8 mouse cellular contexts compared by ENCODE assay signal in the genomic region with DNA sequence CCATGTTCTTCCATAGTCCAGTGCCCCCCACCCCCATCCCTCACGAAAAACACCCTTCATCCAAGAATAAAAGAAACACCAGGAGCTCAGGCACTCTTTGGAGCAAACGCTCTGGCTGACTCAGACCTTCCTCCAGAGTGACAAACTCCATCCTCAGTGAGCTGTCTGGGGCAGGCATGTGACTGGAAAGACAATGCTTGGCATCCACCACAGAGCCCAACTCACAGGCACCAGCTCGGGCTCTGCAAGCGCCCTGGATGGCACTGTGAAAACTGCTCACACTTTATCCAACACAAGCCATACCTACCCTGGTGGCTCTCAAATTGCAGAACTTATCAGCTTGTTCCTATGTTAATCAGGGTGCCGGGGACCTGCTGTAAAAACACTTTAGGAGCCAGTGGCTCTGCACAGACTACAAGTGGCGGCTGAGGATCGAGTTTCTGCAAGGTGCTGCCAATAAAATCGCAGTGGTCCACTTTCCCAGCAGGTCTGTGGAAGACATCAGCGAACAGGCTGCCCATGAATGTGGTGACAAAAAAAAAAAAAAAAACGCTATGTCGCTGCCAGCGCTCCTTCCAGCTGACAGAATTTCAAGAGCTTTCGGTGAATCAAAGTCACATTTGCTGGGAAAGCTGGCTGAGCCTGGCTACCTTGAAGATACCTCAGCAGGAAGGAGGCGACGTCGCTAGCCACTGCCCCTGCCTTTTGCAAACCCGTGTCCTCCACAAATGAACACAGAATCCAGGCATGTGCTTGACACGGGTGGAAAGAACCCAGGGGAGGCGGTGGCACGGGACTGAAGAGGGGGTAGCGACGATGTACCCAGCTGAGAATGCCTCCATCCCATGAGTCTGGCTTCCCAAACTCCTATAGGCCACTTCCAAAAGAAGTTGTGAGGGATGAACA. TPM values are rescaled to one million over a fixed set of nuclear protein-coding genes. Genes with fewer than 3 reads are reported as not detected.
A peak's percentile ranks its signal among the peaks of the same experiment; 100 is the strongest.
DNase-seq lines count a peak whose midpoint lies in the region; ATAC-seq lines count a peak whose summit lies in the region.
"Had no signal": no experiment of that assay in that cellular context is flagged by ENCODE, and none has a peak within 500 bp of the region (broad histone marks: within the 10 kb centered on the region; RNA-seq: fewer than 3 reads in every experiment).

No protein-coding gene starts in this region.

- ATAC-seq in liver, embryonic 11.5 days (replicated peaks; ENCODE audit: low FRiP score): no peak
- ATAC-seq in liver, embryonic 12.5 days: no peak
- ATAC-seq in midbrain, embryonic 16.5 days: 0 out of 2 replicates have a peak, but pooled peaks have one; percentile 34

- no peak overlapping the region for H3K4me2 ChIP-seq in liver, embryonic 11.5 days
- H3K4me2 ChIP-seq in liver, embryonic 12.5 days: no peak overlapping the region
- H3K4me2 ChIP-seq in midbrain, embryonic 16.5 days (ENCODE audit: low read length): peak overlapping the region; percentile 0; the same call in 1 of the 2 replicates

- H3K27ac ChIP-seq in liver, embryonic 11.5 days (ENCODE audit: low read depth, low read length): no peak overlapping the region
- H3K27ac ChIP-seq in liver, embryonic 12.5 days: no peak overlapping the region
- peak overlapping the region; percentile 72 for H3K27ac ChIP-seq in forebrain, embryonic 10.5 days
- peak overlapping the region; percentile 92 for H3K27ac ChIP-seq in hindbrain, embryonic 10.5 days
- H3K27ac ChIP-seq in midbrain, embryonic 16.5 days (ENCODE audit: low read length): peak overlapping the region; percentile 71

- no peaks in the 10 kb centered on the region for H3K27me3 ChIP-seq in liver, embryonic 11.5 days (replicated peaks; ENCODE audit: control insufficient read depth, insufficient read depth, low read length)
- 0 out of 2 replicates have a peak, but pooled peaks cover 1% of the 10 kb centered on the region for H3K27me3 ChIP-seq in liver, embryonic 12.5 days (replicated peaks)
- H3K27me3 ChIP-seq in forebrain, embryonic 10.5 days (ENCODE audit: poor library complexity, severe bottlenecking): no peaks in the 10 kb centered on the region
- H3K27me3 ChIP-seq in hindbrain, embryonic 10.5 days (ENCODE audit: insufficient read depth, poor library complexity, severe bottlenecking): no peaks in the 10 kb centered on the region
- no peaks in the 10 kb centered on the region for H3K27me3 ChIP-seq in midbrain, embryonic 16.5 days (ENCODE audit: control insufficient read depth, insufficient read depth, low read depth, low read length)

- H3K4me1 ChIP-seq in liver, embryonic 11.5 days (replicated peaks; ENCODE audit: control insufficient read depth, insufficient read depth, low read length): peaks cover 30% of the 10 kb centered on the region
- peaks cover 71% of the 10 kb centered on the region for H3K4me1 ChIP-seq in liver, embryonic 12.5 days
- H3K4me1 ChIP-seq in forebrain, embryonic 10.5 days: peaks cover 95% of the 10 kb centered on the region
- H3K4me1 ChIP-seq in hindbrain, embryonic 10.5 days (replicated peaks): peaks cover 100% of the 10 kb centered on the region
- peaks cover 21% of the 10 kb centered on the region for H3K4me1 ChIP-seq in midbrain, embryonic 16.5 days (ENCODE audit: control insufficient read depth, insufficient read depth, low read length)

- H3K9me3 ChIP-seq in liver, embryonic 11.5 days (ENCODE audit: control insufficient read depth, low read length): no peaks in the 10 kb centered on the region
- no peaks in the 10 kb centered on the region for H3K9me3 ChIP-seq in liver, embryonic 12.5 days (replicated peaks)
- H3K9me3 ChIP-seq in forebrain, embryonic 10.5 days: no peaks in the 10 kb centered on the region
- no peaks in the 10 kb centered on the region for H3K9me3 ChIP-seq in hindbrain, embryonic 10.5 days
- H3K9me3 ChIP-seq in midbrain, embryonic 16.5 days (replicated peaks; ENCODE audit: control insufficient read depth, low read length, poor library complexity, severe bottlenecking): no peaks in the 10 kb centered on the region

- 0 out of 2 replicates have a peak overlapping the region, but pooled peaks have one; percentile 25 for H3K9ac ChIP-seq in liver, embryonic 11.5 days (ENCODE audit: low read depth, low read length)
- no peak overlapping the region for H3K9ac ChIP-seq in liver, embryonic 12.5 days
- H3K9ac ChIP-seq in midbrain, embryonic 16.5 days (ENCODE audit: low read depth, low read length): no peak overlapping the region; the same call in 1 of the 2 replicates

- H3K36me3 ChIP-seq in liver, embryonic 11.5 days (ENCODE audit: control insufficient read depth, insufficient read depth, low read length): no peaks in the 10 kb centered on the region
- H3K36me3 ChIP-seq in liver, embryonic 12.5 days: no peaks in the 10 kb centered on the region
- 0 out of 2 replicates have a peak, but pooled peaks cover 2% of the 10 kb centered on the region for H3K36me3 ChIP-seq in forebrain, embryonic 10.5 days (replicated peaks)
- H3K36me3 ChIP-seq in hindbrain, embryonic 10.5 days: peaks cover 10% of the 10 kb centered on the region; the same call in 1 of the 2 replicates
- H3K36me3 ChIP-seq in midbrain, embryonic 16.5 days (ENCODE audit: control insufficient read depth, insufficient read depth, low read length): no peaks in the 10 kb centered on the region

- WGBS in liver, embryonic 11.5 days: 60% methylated on average over 22 of the region's 22 CpGs
- 65% methylated on average over 22 of the region's 22 CpGs for WGBS in liver, embryonic 12.5 days (ENCODE audit: insufficient replicate concordance)
- 50% methylated on average over 22 of the region's 22 CpGs for WGBS in forebrain, embryonic 10.5 days
- 39% methylated on average over 22 of the region's 22 CpGs for WGBS in hindbrain, embryonic 10.5 days
- 20% methylated on average over 22 of the region's 22 CpGs for WGBS in midbrain, embryonic 16.5 days

- no peak overlapping the region for H3K4me3 ChIP-seq in liver, embryonic 11.5 days (ENCODE audit: low read depth, low read length)
- no peak overlapping the region for H3K4me3 ChIP-seq in liver, embryonic 12.5 days
- H3K4me3 ChIP-seq in forebrain, embryonic 10.5 days: no peak overlapping the region
- no peak overlapping the region for H3K4me3 ChIP-seq in hindbrain, embryonic 10.5 days
- no peak overlapping the region for H3K4me3 ChIP-seq in midbrain, embryonic 16.5 days (ENCODE audit: low read depth, low read length)

- no peak for DNase-seq in liver, embryonic 11.5 days (ENCODE audit: low spot score)
- no peak for DNase-seq in forebrain, embryonic 10.5 days (ENCODE audit: extremely low spot score, low spot score)
- DNase-seq in hindbrain, embryonic 10.5 days (ENCODE audit: low spot score): no peak
- no peak for DNase-seq in adrenal gland, postnatal 14 days
- no peak for DNase-seq in adrenal gland, postnatal 4 days (ENCODE audit: low spot score in 2 of 2)
- DNase-seq: lung, adult 2 months had no signal

RNA-seq across cellular contexts. Expression of gene Prex1, which starts 45.6 kb away (rescaled TPM):
- 16.1 and 16.5 TPM in 2 replicates for polyA plus RNA-seq in liver, embryonic 11.5 days (2014; fragmentation: Nextera tagmentation; extraction: Ambion mirVana)
- polyA plus RNA-seq in liver, embryonic 12.5 days (2016; fragmentation: Nextera tagmentation; extraction: Ambion mirVana): 16.4 and 17.5 TPM in 2 replicates
- polyA plus RNA-seq in forebrain, embryonic 10.5 days (2016; fragmentation: Nextera tagmentation; extraction: Ambion mirVana): 24.3 and 25.5 TPM in 2 replicates
- polyA plus RNA-seq in hindbrain, embryonic 10.5 days (2016; fragmentation: Nextera tagmentation; extraction: Ambion mirVana): 36.8 and 44.1 TPM in 2 replicates
- 19.3 and 22.0 TPM in 2 replicates for polyA plus RNA-seq in midbrain, embryonic 16.5 days (2015; fragmentation: Nextera tagmentation; extraction: Ambion mirVana)
- total RNA-seq in adrenal gland, postnatal 14 days (2021): 13.6 and 18.6 TPM in 2 replicates
- 10 to 100 TPM; 20.9 to 21.2 TPM for total RNA-seq in adrenal gland, postnatal 4 days (2021)

Comparison
In these comparisons a context has a peak if more than half of its experiments do, and no peak if none do; other contexts are left out.
1. H3K27ac ChIP-seq: peak in forebrain, embryonic 10.5 days (single experiment), hindbrain, embryonic 10.5 days (single experiment) and midbrain, embryonic 16.5 days (single experiment); none in liver, embryonic 11.5 days (single experiment) and liver, embryonic 12.5 days (single experiment).